Mouse (Mus musculus): ENCODE data around the gene Palm2. TPM values are rescaled to one million over a fixed set of nuclear protein-coding genes. Genes with fewer than 3 reads are reported as not detected.

The Palm2 gene
- polyA plus RNA-seq, 1 experiment = not detected

DNA sequence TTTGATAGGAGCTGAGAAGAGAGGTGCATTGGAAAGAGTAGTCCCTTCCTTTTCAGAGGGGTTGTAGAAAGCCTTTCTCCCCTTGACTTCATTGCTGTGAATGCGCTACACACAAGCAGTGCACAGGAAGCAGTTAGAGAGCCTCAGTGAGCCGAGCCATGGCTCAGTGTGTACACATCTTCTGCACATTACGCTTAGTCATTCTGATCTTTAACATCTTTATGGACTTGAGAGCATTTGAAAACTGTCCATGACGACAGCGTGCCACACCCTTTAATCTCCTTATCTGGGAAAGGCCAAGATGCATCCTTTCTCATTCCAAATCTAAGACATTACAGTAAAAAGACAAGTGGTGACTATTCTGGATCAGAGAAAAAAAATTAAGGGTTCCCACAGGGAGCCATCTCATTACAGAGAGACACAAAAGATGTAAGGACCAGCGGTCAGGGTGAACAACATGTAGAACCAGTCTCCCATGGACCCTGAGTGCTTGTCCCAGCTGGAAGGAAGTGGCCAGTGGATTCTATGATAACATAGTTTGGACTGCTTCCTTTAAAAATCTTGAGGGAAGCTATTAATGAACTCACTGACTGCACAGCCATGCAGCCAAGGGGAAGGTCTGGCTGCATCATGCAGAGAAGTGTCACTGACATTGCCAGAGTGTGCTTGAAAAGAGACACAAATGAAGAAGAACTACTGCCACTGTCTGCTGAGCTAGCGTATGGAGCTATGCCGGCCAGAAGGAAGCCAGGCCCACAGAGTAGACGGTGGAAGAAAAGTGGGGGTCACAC is 91.4 kb downstream of the Palm2 start:
- Histone ChIP-seq H3K4me1 (ENCODE audit: control insufficient read depth, insufficient read depth, insufficient read length) (no peaks in the 10 kb centered on the region), H3K4me3 (ENCODE audit: extremely low read depth, insufficient read depth, insufficient read length) (no peak overlapping the region), H3K27ac (ENCODE audit: insufficient read depth, low read length) (no peak overlapping the region), H3K36me3 (ENCODE audit: control insufficient read depth, insufficient read depth, low read length) (no peaks in the 10 kb centered on the region), H3K27me3 (ENCODE audit: control insufficient read depth, insufficient read depth, low read length) (no peaks in the 10 kb centered on the region)
- TF ChIP-seq POLR2A (IDR thresholded peaks at IDR 0.05; ENCODE audit: low read depth, low read length) (no peak), CTCF (IDR thresholded peaks at IDR 0.05; ENCODE audit: extremely low read depth, insufficient read depth, insufficient read length, insufficient replicate concordance) (no peak)
- 63% methylated on average over 9 of the region's 9 CpGs for WGBS
- no peak for DNase-seq (ENCODE audit: low read depth in 1 of 2, low spot score in 2 of 2)

DNA sequence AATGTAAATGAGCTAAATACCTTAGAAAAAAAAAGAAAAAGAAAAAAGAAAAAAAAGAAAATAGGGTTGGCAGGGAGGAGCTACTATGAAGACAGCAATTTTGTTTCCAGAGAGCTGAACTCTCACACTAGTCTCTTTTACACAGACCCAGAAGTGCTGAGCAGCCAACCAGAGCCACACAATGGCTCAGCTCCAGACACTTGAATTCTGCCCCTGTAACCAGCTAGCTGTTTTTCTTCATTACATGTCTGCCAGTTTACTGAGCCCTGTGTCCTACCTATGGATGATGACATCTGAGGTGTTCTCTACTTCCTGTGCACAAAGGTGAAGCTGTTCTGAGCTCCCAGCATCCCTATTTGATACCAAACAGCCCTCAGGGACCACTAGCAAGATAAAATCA is 94.2 kb downstream of the Palm2 start:
- H3K27me3 ChIP-seq (ENCODE audit: control insufficient read depth, insufficient read depth, low read length) = no peaks in the 10 kb centered on the region
- no peak for DNase-seq (ENCODE audit: low read depth in 1 of 2, low spot score in 2 of 2)
- no peaks in the 10 kb centered on the region for H3K4me1 ChIP-seq (ENCODE audit: control insufficient read depth, insufficient read depth, insufficient read length)
- no peaks in the 10 kb centered on the region for H3K36me3 ChIP-seq (ENCODE audit: control insufficient read depth, insufficient read depth, low read length)
- no peak overlapping the region for H3K27ac ChIP-seq (ENCODE audit: insufficient read depth, low read length)
- no peak for TF ChIP-seq CTCF (IDR thresholded peaks at IDR 0.05; ENCODE audit: extremely low read depth, insufficient read depth, insufficient read length, insufficient replicate concordance)
- no peak overlapping the region for H3K4me3 ChIP-seq (ENCODE audit: extremely low read depth, insufficient read depth, insufficient read length)

DNA sequence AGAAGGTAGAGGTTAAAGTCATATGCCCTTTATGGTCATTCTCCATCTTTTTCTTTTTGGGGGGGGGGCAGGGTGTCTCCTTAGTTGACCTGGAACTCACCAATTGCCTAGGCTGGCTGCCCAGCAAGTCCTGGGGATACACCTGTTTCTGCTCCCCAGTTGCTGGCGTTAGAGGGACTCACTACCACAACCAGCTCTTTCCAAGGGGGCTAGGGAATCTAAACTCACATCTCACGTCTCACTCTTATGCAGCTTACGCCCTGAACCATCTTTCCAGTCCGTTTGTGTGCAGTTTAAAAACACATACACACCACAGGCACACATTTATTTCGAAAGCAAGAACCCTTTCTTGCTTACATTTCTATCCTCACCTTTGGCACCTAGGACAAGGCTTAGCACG is 99.6 kb downstream of the Palm2 start:
- WGBS = 87% methylated on average over 6 of the region's 6 CpGs
- Histone ChIP-seq H3K4me1 (ENCODE audit: control insufficient read depth, insufficient read depth, insufficient read length) (no peaks in the 10 kb centered on the region), H3K27me3 (ENCODE audit: control insufficient read depth, insufficient read depth, low read length) (no peaks in the 10 kb centered on the region), H3K36me3 (ENCODE audit: control insufficient read depth, insufficient read depth, low read length) (no peaks in the 10 kb centered on the region), H3K4me3 (ENCODE audit: extremely low read depth, insufficient read depth, insufficient read length) (no peak overlapping the region), H3K27ac (ENCODE audit: insufficient read depth, low read length) (no peak overlapping the region)
- no peak for TF ChIP-seq CTCF (IDR thresholded peaks at IDR 0.05; ENCODE audit: extremely low read depth, insufficient read depth, insufficient read length, insufficient replicate concordance)
- TF ChIP-seq POLR2A (IDR thresholded peaks at IDR 0.05; ENCODE audit: low read depth, low read length) = no peak
- no peak for DNase-seq (ENCODE audit: low read depth in 1 of 2, low spot score in 2 of 2)

DNA sequence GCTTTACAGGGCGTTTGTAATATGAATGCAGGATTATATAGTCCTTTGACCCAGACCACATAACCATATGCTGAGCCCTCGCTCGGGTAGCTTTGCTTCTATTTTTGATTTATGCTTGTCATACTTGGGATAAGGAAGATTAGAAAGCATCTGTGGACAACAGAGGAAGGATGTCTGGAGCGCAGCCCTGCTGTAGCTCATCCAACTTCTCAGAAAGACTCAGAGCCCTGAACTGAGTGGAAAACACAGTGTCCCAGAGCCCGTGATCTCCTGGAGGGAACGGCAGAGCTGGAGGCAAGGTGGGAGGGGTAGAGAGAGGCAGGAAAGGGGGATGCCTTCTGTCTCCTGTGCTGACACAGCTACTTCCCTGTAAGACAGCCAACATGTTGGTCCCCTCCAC is 100.2 kb downstream of the Palm2 start:
- no peaks in the 10 kb centered on the region for H3K36me3 ChIP-seq (ENCODE audit: control insufficient read depth, insufficient read depth, low read length)
- WGBS = 55% methylated on average over 6 of the region's 6 CpGs
- no peak for TF ChIP-seq CTCF (IDR thresholded peaks at IDR 0.05; ENCODE audit: extremely low read depth, insufficient read depth, insufficient read length, insufficient replicate concordance)
- TF ChIP-seq POLR2A (IDR thresholded peaks at IDR 0.05; ENCODE audit: low read depth, low read length) = no peak
- no peak for DNase-seq (ENCODE audit: low read depth in 1 of 2, low spot score in 2 of 2)
- H3K27me3 ChIP-seq (ENCODE audit: control insufficient read depth, insufficient read depth, low read length) = no peaks in the 10 kb centered on the region
- H3K4me1 ChIP-seq (ENCODE audit: control insufficient read depth, insufficient read depth, insufficient read length) = no peaks in the 10 kb centered on the region
- no peak overlapping the region for H3K4me3 ChIP-seq (ENCODE audit: extremely low read depth, insufficient read depth, insufficient read length)
- no peak overlapping the region for H3K27ac ChIP-seq (ENCODE audit: insufficient read depth, low read length)

DNA sequence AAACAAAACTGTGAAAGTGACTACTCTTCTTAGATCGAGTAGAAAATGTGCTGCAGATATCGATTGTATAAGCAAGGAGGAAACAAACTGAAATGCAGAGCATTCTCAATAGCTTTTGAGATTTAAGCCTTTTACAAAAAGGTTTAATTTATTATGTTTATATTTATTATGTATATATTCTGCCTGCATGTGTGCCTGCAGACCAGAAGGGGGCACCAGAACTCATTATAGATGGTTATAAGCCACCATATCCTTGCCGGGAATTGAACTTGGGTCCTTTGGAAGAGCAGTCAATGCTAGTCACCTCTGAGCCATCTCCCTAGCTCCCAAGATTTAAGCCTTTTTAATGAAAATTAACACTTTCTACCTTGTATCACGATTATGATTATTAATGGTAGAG is 101.0 kb downstream of the Palm2 start:
- Histone ChIP-seq H3K27ac (ENCODE audit: insufficient read depth, low read length) (no peak overlapping the region), H3K4me3 (ENCODE audit: extremely low read depth, insufficient read depth, insufficient read length) (no peak overlapping the region), H3K27me3 (ENCODE audit: control insufficient read depth, insufficient read depth, low read length) (no peaks in the 10 kb centered on the region), H3K4me1 (ENCODE audit: control insufficient read depth, insufficient read depth, insufficient read length) (no peaks in the 10 kb centered on the region), H3K36me3 (ENCODE audit: control insufficient read depth, insufficient read depth, low read length) (no peaks in the 10 kb centered on the region)
- no peak for DNase-seq (ENCODE audit: low read depth in 1 of 2, low spot score in 2 of 2)
- no peak for TF ChIP-seq CTCF (IDR thresholded peaks at IDR 0.05; ENCODE audit: extremely low read depth, insufficient read depth, insufficient read length, insufficient replicate concordance)
- no peak for TF ChIP-seq POLR2A (IDR thresholded peaks at IDR 0.05; ENCODE audit: low read depth, low read length)
- 89% methylated on average over 4 of the region's 4 CpGs for WGBS

DNA sequence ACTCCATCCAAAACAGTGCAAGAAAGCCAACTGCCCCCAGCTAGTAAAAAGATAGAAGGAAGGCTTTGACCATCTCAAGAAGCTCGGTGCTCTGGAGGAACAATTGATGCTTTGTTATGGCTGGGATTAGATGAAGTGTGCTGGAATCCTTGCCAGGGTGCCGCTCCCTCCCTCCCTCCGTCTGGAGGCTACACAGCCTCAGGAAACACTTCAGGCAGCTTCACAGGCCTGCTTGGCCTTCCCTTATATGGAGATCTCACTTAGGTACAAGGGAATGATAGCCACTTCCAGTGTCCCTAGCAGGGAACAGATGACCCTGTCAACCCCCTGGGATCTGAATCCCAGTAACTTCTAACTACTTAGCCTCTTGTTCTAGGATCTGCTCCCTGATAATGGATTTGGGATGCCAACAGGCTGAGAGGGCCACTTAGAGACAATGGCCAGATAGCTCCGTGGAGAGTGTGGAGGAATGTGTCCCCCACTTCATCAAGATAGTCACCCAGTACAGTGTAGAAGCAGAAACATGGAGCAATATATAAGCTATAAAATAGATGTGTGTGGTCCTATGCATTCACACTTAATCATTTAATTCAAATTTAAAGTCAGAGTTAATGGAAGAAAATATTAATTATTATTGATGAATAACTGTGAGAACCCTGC is 104.1 kb downstream of the Palm2 start:
- TF ChIP-seq CTCF (IDR thresholded peaks at IDR 0.05; ENCODE audit: extremely low read depth, insufficient read depth, insufficient read length, insufficient replicate concordance) = no peak
- TF ChIP-seq POLR2A (IDR thresholded peaks at IDR 0.05; ENCODE audit: low read depth, low read length) = no peak
- Histone ChIP-seq H3K27me3 (ENCODE audit: control insufficient read depth, insufficient read depth, low read length) (no peaks in the 10 kb centered on the region), H3K4me1 (ENCODE audit: control insufficient read depth, insufficient read depth, insufficient read length) (no peaks in the 10 kb centered on the region), H3K36me3 (ENCODE audit: control insufficient read depth, insufficient read depth, low read length) (no peaks in the 10 kb centered on the region), H3K27ac (ENCODE audit: insufficient read depth, low read length) (no peak overlapping the region), H3K4me3 (ENCODE audit: extremely low read depth, insufficient read depth, insufficient read length) (no peak overlapping the region)
- DNase-seq (ENCODE audit: low read depth in 1 of 2, low spot score in 2 of 2) = no peak
- WGBS = 60% methylated on average over 4 of the region's 4 CpGs

DNA sequence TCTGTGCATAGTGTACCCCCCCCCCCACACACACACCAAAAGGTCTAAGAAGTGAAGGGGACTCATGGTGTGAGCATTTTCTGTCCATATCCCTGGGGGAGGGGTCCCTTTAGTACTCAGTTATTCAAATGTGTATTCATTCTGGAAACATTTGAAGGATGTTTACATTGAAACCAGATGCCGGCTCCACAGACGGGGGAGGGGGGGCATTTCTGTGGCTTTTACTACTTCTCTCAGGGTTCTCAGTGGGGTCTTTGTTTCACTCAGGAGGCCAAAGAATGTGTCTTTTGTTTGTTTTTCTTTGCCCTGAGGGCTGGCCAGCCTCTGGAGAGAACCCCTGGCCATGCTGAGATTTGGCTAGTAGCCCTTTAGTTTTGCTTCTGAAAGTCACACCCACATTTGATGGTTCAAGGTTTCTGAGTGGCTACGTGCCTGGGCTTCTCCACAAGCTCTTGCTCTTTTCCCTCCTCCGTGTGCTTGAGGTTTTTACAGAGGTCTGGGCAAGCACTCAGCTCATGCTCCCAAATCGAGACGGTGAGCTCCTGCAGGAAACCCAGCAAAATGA is 109.7 kb downstream of the Palm2 start:
- Histone ChIP-seq H3K36me3 (ENCODE audit: control insufficient read depth, insufficient read depth, low read length) (no peaks in the 10 kb centered on the region), H3K4me1 (ENCODE audit: control insufficient read depth, insufficient read depth, insufficient read length) (no peaks in the 10 kb centered on the region), H3K27me3 (ENCODE audit: control insufficient read depth, insufficient read depth, low read length) (no peaks in the 10 kb centered on the region), H3K27ac (ENCODE audit: insufficient read depth, low read length) (no peak overlapping the region), H3K4me3 (ENCODE audit: extremely low read depth, insufficient read depth, insufficient read length) (no peak overlapping the region)
- DNase-seq (ENCODE audit: low read depth in 1 of 2, low spot score in 2 of 2) = no peak
- no peak for TF ChIP-seq CTCF (IDR thresholded peaks at IDR 0.05; ENCODE audit: extremely low read depth, insufficient read depth, insufficient read length, insufficient replicate concordance)
- no peak for TF ChIP-seq POLR2A (IDR thresholded peaks at IDR 0.05; ENCODE audit: low read depth, low read length)
- 22% methylated on average over 6 of the region's 6 CpGs for WGBS

All from spleen, adult 2 months (tissue).